Mouse (Mus musculus): Measurements from ENCODE around the gene Dctn2. TPM values are rescaled to one million over a fixed set of nuclear protein-coding genes. Genes with fewer than 3 reads are reported as not detected.

Dctn2 gene
- total and polyA plus RNA-seq, 3 experiments, result 66.3 to 91.9 (median 79.1) TPM

DNA sequence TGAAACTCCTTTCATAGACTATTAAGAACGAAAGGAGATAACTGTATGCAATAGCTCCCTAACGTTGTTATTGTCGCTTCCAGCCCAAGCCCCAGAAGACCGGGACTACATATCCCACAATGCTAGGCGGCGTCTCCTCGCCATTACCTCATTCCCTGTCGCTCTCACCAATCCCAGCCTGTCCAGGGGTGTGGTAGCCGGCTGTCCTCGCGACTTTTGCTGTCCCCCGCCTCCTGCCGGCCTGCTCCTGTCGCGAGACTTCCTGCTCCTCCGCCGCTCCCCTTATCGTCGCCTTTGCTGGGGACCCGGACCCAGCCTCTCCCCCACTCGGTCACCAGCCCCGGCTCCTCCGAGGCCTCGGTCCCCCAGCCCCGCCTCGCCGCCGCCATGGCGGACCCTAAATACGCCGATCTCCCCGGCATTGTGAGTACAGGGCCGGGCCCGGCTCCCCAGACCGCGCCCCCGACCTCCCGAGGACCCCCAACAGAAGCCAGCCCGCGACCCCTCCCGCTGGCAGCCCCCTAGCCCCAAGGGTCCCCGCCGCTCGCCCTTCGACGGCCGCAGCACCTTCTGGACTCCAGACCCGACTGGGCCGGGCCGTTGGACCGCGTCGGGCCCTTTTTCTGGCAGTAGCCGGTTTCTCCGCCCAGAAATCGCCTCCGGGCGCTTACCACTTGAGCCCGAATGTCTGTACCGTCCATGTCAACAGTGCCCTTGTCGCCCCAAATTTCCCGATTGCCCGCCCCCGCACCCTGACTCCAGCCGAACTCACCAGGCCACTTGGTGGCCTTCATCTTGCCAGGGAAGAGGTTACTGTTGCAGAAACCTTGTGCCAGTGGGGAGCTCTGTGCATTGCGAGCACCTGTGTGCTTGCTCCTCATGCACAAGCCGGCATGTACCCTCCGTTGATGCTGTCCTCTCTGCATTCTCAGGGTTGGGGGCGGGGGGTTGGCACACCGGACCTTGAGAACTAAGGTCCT, at the start of gene Dctn2 (continued):
- TF ChIP-seq CHD1 (IDR thresholded peaks at IDR 0.05; ENCODE audit: low read depth, low read length), result no peak

DNA sequence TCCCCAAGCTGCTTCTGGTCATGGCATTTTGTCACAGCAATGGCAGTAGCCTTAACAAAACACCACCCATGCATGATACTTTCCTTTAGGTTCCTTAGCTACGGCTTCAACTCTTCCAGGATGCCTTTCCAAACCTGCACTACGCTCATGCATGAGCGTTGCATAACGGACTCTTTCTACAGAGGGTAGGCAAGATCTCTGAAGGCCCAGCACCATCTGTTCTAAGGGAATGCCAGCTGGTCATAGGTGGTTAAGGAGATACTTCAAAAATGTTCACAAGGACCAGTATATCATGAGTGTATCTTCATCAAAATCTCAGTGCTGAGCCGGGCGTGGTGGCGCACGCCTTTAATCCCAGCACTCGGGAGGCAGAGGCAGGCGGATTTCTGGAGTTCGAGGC, 49.7 kb upstream of the Dctn2 start:
- Histone ChIP-seq H3K79me2 (replicated peaks; ENCODE audit: control insufficient read depth, extremely low read depth, insufficient read depth, poor library complexity, severe bottlenecking) (no peaks in the 10 kb centered on the region), H3K27ac (ENCODE audit: insufficient read depth, low read depth) (no peak overlapping the region), H3K27me3 (replicated peaks) (no peaks in the 10 kb centered on the region), H3K4me2 (ENCODE audit: insufficient read depth, low read depth, poor library complexity, severe bottlenecking) (no peak overlapping the region), H3K4me3 (replicated peaks in 1 of 3; ENCODE audit: low read depth in 2 of 3, low read length in 2 of 3, poor library complexity in 1 of 3) (no peak overlapping the region), H3K9ac (ENCODE audit: insufficient read depth, low read depth) (no peak overlapping the region), H3K4me1 (ENCODE audit: control insufficient read depth in 1 of 2, insufficient read depth in 2 of 2) (peaks cover 0 to 5% of the 10 kb centered on the region in 2 experiments; a peak in 1 of 4 replicates), H3K36me3 (replicated peaks in 1 of 2; ENCODE audit: control insufficient read depth in 1 of 2, insufficient read depth in 1 of 2, low read length in 1 of 2) (no peaks in the 10 kb centered on the region), H3K9me3 (replicated peaks; ENCODE audit: low read length) (peaks cover 7% of the 10 kb centered on the region)
- TF ChIP-seq JUN (IDR thresholded peaks at IDR 0.05; ENCODE audit: insufficient read depth, low read depth, low read length) (no peak), MEF2A (IDR thresholded peaks at IDR 0.05; ENCODE audit: borderline replicate concordance, low read depth, low read length) (no peak), MAX (IDR thresholded peaks at IDR 0.05; ENCODE audit: low read length) (no peak), ZC3H11A (IDR thresholded peaks at IDR 0.05; ENCODE audit: low read depth, low read length) (no peak)
- in situ Hi-C loops (cut with MboI; ENCODE audit: low pct_ligation_motif_present, low pct_unique_long_range_greater_than_20kb, low sequenced_read_pairs), result no loop called here
- dilution Hi-C loops (cut with MboI; ENCODE audit: extremely low pct_ligation_motif_present, extremely low pct_unique_long_range_greater_than_20kb, low sequenced_read_pairs), result no loop called here
- no peak for DNase-seq (ENCODE audit: extremely low read depth)

- Histone ChIP-seq H3K9me3 (replicated peaks; ENCODE audit: low read length) (peaks cover 7% of the 10 kb centered on the region), H3K4me3 (replicated peaks in 1 of 3; ENCODE audit: low read depth in 2 of 3, low read length in 2 of 3, poor library complexity in 1 of 3) (no peak overlapping the region), H3K79me2 (replicated peaks; ENCODE audit: control insufficient read depth, extremely low read depth, insufficient read depth, poor library complexity, severe bottlenecking) (no peaks in the 10 kb centered on the region), H3K27ac (ENCODE audit: insufficient read depth, low read depth) (no peak overlapping the region), H3K27me3 (replicated peaks) (no peaks in the 10 kb centered on the region), H3K4me1 (ENCODE audit: control insufficient read depth in 1 of 2, insufficient read depth in 2 of 2) (peaks cover 0 to 5% of the 10 kb centered on the region in 2 experiments; a peak in 1 of 4 replicates), H3K9ac (ENCODE audit: insufficient read depth, low read depth) (no peak overlapping the region), H3K36me3 (replicated peaks in 1 of 2; ENCODE audit: control insufficient read depth in 1 of 2, insufficient read depth in 1 of 2, low read length in 1 of 2) (no peaks in the 10 kb centered on the region), H3K4me2 (ENCODE audit: insufficient read depth, low read depth, poor library complexity, severe bottlenecking) (no peak overlapping the region)
- dilution Hi-C loops (cut with MboI; ENCODE audit: extremely low pct_ligation_motif_present, extremely low pct_unique_long_range_greater_than_20kb, low sequenced_read_pairs), result no loop called here
- DNase-seq (ENCODE audit: extremely low read depth), result no peak
- in situ Hi-C loops (cut with MboI; ENCODE audit: low pct_ligation_motif_present, low pct_unique_long_range_greater_than_20kb, low sequenced_read_pairs), result no loop called here
- TF ChIP-seq PAX5 (IDR thresholded peaks at IDR 0.05; ENCODE audit: low read length) (no peak), HCFC1 (IDR thresholded peaks at IDR 0.05; ENCODE audit: low read depth, low read length) (no peak), POLR2AphosphoS2 (IDR thresholded peaks at IDR 0.05; ENCODE audit: low read depth, low read length) (no peak), RCOR1 (conservative IDR thresholded peaks at IDR 0.05; ENCODE audit: low read depth, low read length) (no peak), KAT2A (IDR thresholded peaks at IDR 0.05; ENCODE audit: insufficient replicate concordance, low read length) (no peak), ZKSCAN1 (IDR thresholded peaks at IDR 0.05; ENCODE audit: borderline replicate concordance, low read depth, low read length) (no peak), USF2 (conservative IDR thresholded peaks at IDR 0.05; ENCODE audit: low read depth, low read length) (no peak), RAD21 (IDR thresholded peaks at IDR 0.05; ENCODE audit: low read depth, low read length) (no peak), NELFE (IDR thresholded peaks at IDR 0.05; ENCODE audit: low read depth, low read length) (no peak)
These were observed 49.0 kb upstream of the Dctn2 start for GRCm38 (mm10) chr10:127217177-127217576.
